7 mouse cellular contexts compared by ENCODE assay signal in the genomic region with DNA sequence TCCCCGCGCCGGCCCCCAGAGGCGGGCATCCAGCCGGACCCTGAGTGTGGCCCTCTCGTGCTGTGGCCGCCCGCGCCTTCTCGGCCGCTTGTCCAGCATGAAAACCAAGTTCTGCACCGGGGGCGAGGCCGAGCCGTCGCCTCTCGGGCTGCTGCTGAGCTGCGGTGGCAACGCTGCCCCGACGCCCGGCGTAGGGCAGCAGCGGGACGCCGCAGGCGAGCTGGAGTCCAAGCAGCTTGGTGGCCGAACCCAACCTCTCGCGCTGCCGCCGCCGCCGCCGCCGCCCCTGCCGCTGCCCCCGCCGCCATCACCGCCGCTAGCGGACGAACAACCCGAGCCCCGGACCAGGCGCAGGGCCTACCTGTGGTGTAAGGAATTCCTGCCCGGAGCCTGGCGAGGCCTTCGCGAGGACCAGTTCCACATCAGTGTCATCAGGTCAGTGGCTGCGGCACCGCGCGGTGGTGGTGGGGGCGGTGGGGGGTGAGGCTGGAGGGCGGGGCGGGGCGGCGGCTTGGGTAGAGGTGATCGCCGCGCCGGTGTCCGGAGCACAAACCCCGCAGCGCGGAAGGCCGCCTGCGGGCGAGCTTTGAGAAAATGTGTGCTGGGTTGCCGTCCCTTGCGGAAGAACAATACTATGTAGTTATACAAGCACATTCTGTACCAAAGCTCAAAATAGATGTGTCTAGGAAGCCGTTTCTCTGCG. TPM values are rescaled to one million over a fixed set of nuclear protein-coding genes. Genes with fewer than 3 reads are reported as not detected.
A peak's percentile ranks its signal among the peaks of the same experiment; 100 is the strongest.
DNase-seq lines count a peak whose midpoint lies in the region; ATAC-seq and TF ChIP-seq lines count a peak whose summit lies in the region.

No protein-coding gene starts in this region.

- H3K4me3 ChIP-seq in cerebellum, adult 2 months (replicated peaks; ENCODE audit: insufficient read depth, low read depth, low read length) = peak overlapping the region; percentile 87
- H3K4me3 ChIP-seq in hindbrain, embryonic 15.5 days = peak overlapping the region; percentile 75
- H3K4me3 ChIP-seq in megakaryocyte, embryonic 14.5 days (replicated peaks) = peak overlapping the region; percentile 91
- peak overlapping the region; percentile 76 for H3K4me3 ChIP-seq in spleen, adult 2 months (ENCODE audit: extremely low read depth, insufficient read depth, insufficient read length)

- H3K9me3 ChIP-seq in hindbrain, embryonic 15.5 days = no peaks in the 10 kb centered on the region
- no peaks in the 10 kb centered on the region for H3K9me3 ChIP-seq in megakaryocyte, embryonic 14.5 days

- TF ChIP-seq CTCF in cerebellum, adult 2 months (IDR thresholded peaks at IDR 0.05; ENCODE audit: borderline replicate concordance, insufficient read depth, low read depth, low read length) = no peak
- TF ChIP-seq CTCF in spleen, adult 2 months (IDR thresholded peaks at IDR 0.05; ENCODE audit: extremely low read depth, insufficient read depth, insufficient read length, insufficient replicate concordance) = no peak

- H3K36me3 ChIP-seq in hindbrain, embryonic 15.5 days = no peaks in the 10 kb centered on the region
- peaks cover 2% of the 10 kb centered on the region for H3K36me3 ChIP-seq in megakaryocyte, embryonic 14.5 days (replicated peaks; ENCODE audit: low read length)
- no peaks in the 10 kb centered on the region for H3K36me3 ChIP-seq in spleen, adult 2 months (ENCODE audit: control insufficient read depth, insufficient read depth, low read length)

- peak; percentile 45 for DNase-seq in R1 (ENCODE audit: low read depth, low spot score)
- peak; percentile 74 to 81 for DNase-seq in cerebellum, adult 2 months
- peak; percentile 30 to 33 for DNase-seq in frontal cortex, postnatal 25 days (ENCODE audit: low spot score in 2 of 2)
- peak; percentile 56 to 59 for DNase-seq in left cerebral cortex, postnatal 25 days (ENCODE audit: low spot score in 2 of 2)
- DNase-seq in spleen, adult 2 months (ENCODE audit: low read depth in 1 of 2, low spot score in 2 of 2) = peak in 1 of 2 experiments; percentile 36

- H3K4me2 ChIP-seq in hindbrain, embryonic 15.5 days = peak overlapping the region; percentile 64

- H3K27me3 ChIP-seq in cerebellum, adult 2 months (ENCODE audit: control insufficient read depth, insufficient read depth, low read length) = no peaks in the 10 kb centered on the region
- H3K27me3 ChIP-seq in hindbrain, embryonic 15.5 days = no peaks in the 10 kb centered on the region
- H3K27me3 ChIP-seq in megakaryocyte, embryonic 14.5 days (replicated peaks) = peaks cover 4% of the 10 kb centered on the region
- H3K27me3 ChIP-seq in spleen, adult 2 months (ENCODE audit: control insufficient read depth, insufficient read depth, low read length) = no peaks in the 10 kb centered on the region

- H3K27ac ChIP-seq in cerebellum, adult 2 months (ENCODE audit: insufficient read depth, low read length) = peak overlapping the region; percentile 95
- peak overlapping the region; percentile 98 for H3K27ac ChIP-seq in hindbrain, embryonic 15.5 days (replicated peaks)
- peak overlapping the region; percentile 85 for H3K27ac ChIP-seq in spleen, adult 2 months (ENCODE audit: insufficient read depth, low read length)

- intact Hi-C loops in left cerebral cortex, postnatal 25 days (cut with DNase I) = loop anchor here (1.0 kb wide), 2 partner anchors 60 to 85 kb away; a partner anchor contains a TSS

- 0 out of 2 replicates have a peak, but pooled peaks have one; percentile 16 for TF ChIP-seq POLR2A in cerebellum, adult 2 months (IDR thresholded peaks at IDR 0.05; ENCODE audit: borderline replicate concordance, insufficient read depth, low read length)
- no peak for TF ChIP-seq POLR2A in spleen, adult 2 months (IDR thresholded peaks at IDR 0.05; ENCODE audit: low read depth, low read length)

- H3K4me1 ChIP-seq in cerebellum, adult 2 months (ENCODE audit: control insufficient read depth, insufficient read depth, low read length) = peaks cover 22% of the 10 kb centered on the region
- H3K4me1 ChIP-seq in hindbrain, embryonic 15.5 days (replicated peaks) = peaks cover 45% of the 10 kb centered on the region
- peaks cover 43% of the 10 kb centered on the region for H3K4me1 ChIP-seq in megakaryocyte, embryonic 14.5 days
- H3K4me1 ChIP-seq in spleen, adult 2 months (ENCODE audit: control insufficient read depth, insufficient read depth, insufficient read length) = peaks cover 9% of the 10 kb centered on the region; the same call in 1 of the 2 replicates

- peak overlapping the region; percentile 82 for H3K9ac ChIP-seq in hindbrain, embryonic 15.5 days

- ATAC-seq in hindbrain, embryonic 15.5 days (ENCODE audit: low FRiP score, low read depth) = no peak; the same call in 1 of the 2 replicates

- under 1% methylated on average over 63 of the region's 74 CpGs for WGBS in cerebellum, adult 2 months
- WGBS in hindbrain, embryonic 15.5 days = under 1% methylated on average over 68 of the region's 74 CpGs
- under 1% methylated on average over 73 of the region's 74 CpGs for WGBS in spleen, adult 2 months

RNA-seq across cellular contexts. Expression of a gene that starts 0.6 kb away (rescaled TPM):
- 118 and 132 TPM in 2 replicates for polyA plus RNA-seq in cerebellum, adult 2 months (2012; rRNA removed)
- 64.6 and 66.6 TPM in 2 replicates for polyA plus RNA-seq in hindbrain, embryonic 15.5 days (2015; fragmentation: Nextera tagmentation; extraction: Ambion mirVana)
- 10 to 100 TPM; 82.8 to 93.7 TPM for total RNA-seq in left cerebral cortex, postnatal 25 days (2021)
- polyA plus RNA-seq in megakaryocyte, embryonic 14.5 days (2012; ENCODE audit: insufficient read depth, low replicate concordance) = 6.8 and 18.7 TPM in 2 replicates
- 21.2 and 23.0 TPM in 2 replicates for polyA plus RNA-seq in spleen, adult 2 months (2012; rRNA removed)

RNA-seq across cellular contexts. Expression of a gene that starts 54.8 kb away (rescaled TPM):
- 29.9 and 32.3 TPM in 2 replicates for polyA plus RNA-seq in cerebellum, adult 2 months (2012; rRNA removed)
- polyA plus RNA-seq in hindbrain, embryonic 15.5 days (2015; fragmentation: Nextera tagmentation; extraction: Ambion mirVana) = 16.4 and 16.8 TPM in 2 replicates
- 10 to 100 TPM; 15.3 to 16.4 TPM for total RNA-seq in left cerebral cortex, postnatal 25 days (2021)
- 39.3 and 78.0 TPM in 2 replicates for polyA plus RNA-seq in megakaryocyte, embryonic 14.5 days (2012; ENCODE audit: insufficient read depth, low replicate concordance)
- polyA plus RNA-seq in spleen, adult 2 months (2012; rRNA removed) = 269 and 299 TPM in 2 replicates
